Mouse (Mus musculus): Measurements from ENCODE around the gene Chid1. TPM values are rescaled to one million over a fixed set of nuclear protein-coding genes. Genes with fewer than 3 reads are reported as not detected.

Chid1 gene
- polyA plus RNA-seq, 1 experiment from 2014 or later: 30.0 TPM

- no peak for ATAC-seq (replicated peaks; ENCODE audit: low FRiP score, low read depth)
- Histone ChIP-seq H3K4me1 (replicated peaks; ENCODE audit: insufficient read depth, low read length) (no peaks in the 10 kb centered on the region), H3K4me2 (ENCODE audit: low read length) (no peak overlapping the region), H3K9ac (ENCODE audit: low read depth, low read length) (no peak overlapping the region), H3K9me3 (replicated peaks; ENCODE audit: low read length) (no peaks in the 10 kb centered on the region), H3K27ac (no peak overlapping the region), H3K4me3 (replicated peaks; ENCODE audit: low read depth, low read length) (no peak overlapping the region), H3K27me3 (ENCODE audit: insufficient read depth, low read length) (no peaks in the 10 kb centered on the region), H3K36me3 (ENCODE audit: insufficient read depth, low read length) (no peaks in the 10 kb centered on the region)
- 92% methylated on average over 3 of the region's 3 CpGs for WGBS
- no peak for DNase-seq (ENCODE audit: low spot score)
- TF ChIP-seq CTCF (IDR thresholded peaks at IDR 0.05; ENCODE audit: low read depth): no peak
Measured at GRCm38 (mm10) chr7:141549432-141550061, 9.9 kb upstream of the Chid1 start.

GRCm38 (mm10) chr7:141544654-141545053 lies 5.0 kb upstream of the Chid1 start:
- no peak overlapping the region for H3K27ac ChIP-seq
- H3K4me1 ChIP-seq (replicated peaks; ENCODE audit: insufficient read depth, low read length): no peaks in the 10 kb centered on the region
- ATAC-seq (replicated peaks; ENCODE audit: low FRiP score, low read depth) (no peak), DNase-seq (ENCODE audit: low spot score) (no peak)
- no peak overlapping the region for H3K4me3 ChIP-seq (replicated peaks; ENCODE audit: low read depth, low read length)
- H3K36me3 ChIP-seq (ENCODE audit: insufficient read depth, low read length): no peaks in the 10 kb centered on the region
- no peak overlapping the region for H3K9ac ChIP-seq (ENCODE audit: low read depth, low read length)
- no peaks in the 10 kb centered on the region for H3K9me3 ChIP-seq (replicated peaks; ENCODE audit: low read length)
- WGBS: 64% methylated on average over 4 of the region's 4 CpGs
- TF ChIP-seq CTCF (IDR thresholded peaks at IDR 0.05; ENCODE audit: low read depth): no peak
- H3K4me2 ChIP-seq (ENCODE audit: low read length): no peak overlapping the region
- H3K27me3 ChIP-seq (ENCODE audit: insufficient read depth, low read length): no peaks in the 10 kb centered on the region

- no peaks in the 10 kb centered on the region for H3K36me3 ChIP-seq (ENCODE audit: insufficient read depth, low read length)
- WGBS: 70% methylated on average over 2 of the region's 2 CpGs
- no peak for ATAC-seq (replicated peaks; ENCODE audit: low FRiP score, low read depth)
Measured at GRCm38 (mm10) chr7:141542588-141542987, 2.9 kb upstream of the Chid1 start.

GRCm38 (mm10) chr7:141541681-141542080 lies 2.0 kb upstream of the Chid1 start:
- no peaks in the 10 kb centered on the region for H3K36me3 ChIP-seq (ENCODE audit: insufficient read depth, low read length)
- no peak overlapping the region for H3K4me2 ChIP-seq (ENCODE audit: low read length)
- H3K4me1 ChIP-seq (replicated peaks; ENCODE audit: insufficient read depth, low read length): peaks cover 5% of the 10 kb centered on the region; the same call in 1 of the 2 replicates
- ATAC-seq (replicated peaks; ENCODE audit: low FRiP score, low read depth) (no peak), DNase-seq (ENCODE audit: low spot score) (no peak)
- TF ChIP-seq CTCF (IDR thresholded peaks at IDR 0.05; ENCODE audit: low read depth): no peak
- no peak overlapping the region for H3K27ac ChIP-seq
- H3K4me3 ChIP-seq (replicated peaks; ENCODE audit: low read depth, low read length): no peak overlapping the region
- H3K9ac ChIP-seq (ENCODE audit: low read depth, low read length): no peak overlapping the region
- no peaks in the 10 kb centered on the region for H3K27me3 ChIP-seq (ENCODE audit: insufficient read depth, low read length)
- WGBS: 83% methylated on average over 4 of the region's 4 CpGs
- H3K9me3 ChIP-seq (replicated peaks; ENCODE audit: low read length): no peaks in the 10 kb centered on the region

More at GRCm38 (mm10) chr7:141542588-141542987, 2.9 kb upstream of the Chid1 start:
- H3K4me2 ChIP-seq (ENCODE audit: low read length): no peak overlapping the region
- DNase-seq (ENCODE audit: low spot score): no peak
- no peak overlapping the region for H3K9ac ChIP-seq (ENCODE audit: low read depth, low read length)
- H3K27ac ChIP-seq: no peak overlapping the region
- H3K4me3 ChIP-seq (replicated peaks; ENCODE audit: low read depth, low read length): no peak overlapping the region
- TF ChIP-seq CTCF (IDR thresholded peaks at IDR 0.05; ENCODE audit: low read depth): no peak
- H3K9me3 ChIP-seq (replicated peaks; ENCODE audit: low read length): no peaks in the 10 kb centered on the region
- H3K27me3 ChIP-seq (ENCODE audit: insufficient read depth, low read length): no peaks in the 10 kb centered on the region
- peaks cover 5% of the 10 kb centered on the region; the same call in 1 of the 2 replicates for H3K4me1 ChIP-seq (replicated peaks; ENCODE audit: insufficient read depth, low read length)

- Histone ChIP-seq H3K27me3 (ENCODE audit: insufficient read depth, low read length) (no peaks in the 10 kb centered on the region), H3K9ac (ENCODE audit: low read depth, low read length) (peak overlapping the region; percentile 72), H3K27ac (peak overlapping the region; percentile 65), H3K4me1 (replicated peaks; ENCODE audit: insufficient read depth, low read length) (peaks cover 5% of the 10 kb centered on the region; the same call in 1 of the 2 replicates), H3K4me3 (replicated peaks; ENCODE audit: low read depth, low read length) (peak overlapping the region; percentile 78), H3K4me2 (ENCODE audit: low read length) (peak overlapping the region; percentile 88), H3K36me3 (ENCODE audit: insufficient read depth, low read length) (no peaks in the 10 kb centered on the region), H3K9me3 (replicated peaks; ENCODE audit: low read length) (no peaks in the 10 kb centered on the region)
- ATAC-seq (replicated peaks; ENCODE audit: low FRiP score, low read depth): peak; percentile 14; the same call in 1 of the 2 replicates
- no peak for TF ChIP-seq CTCF (IDR thresholded peaks at IDR 0.05; ENCODE audit: low read depth)
- 52% methylated on average over 13 of the region's 13 CpGs for WGBS
- peak; percentile 83 for DNase-seq (ENCODE audit: low spot score)
Measured at GRCm38 (mm10) chr7:141540312-141541081, 840 bp upstream of the Chid1 start.

GRCm38 (mm10) chr7:141538852-141539555 lies 653 bp downstream of the Chid1 start:
- Histone ChIP-seq H3K9ac (ENCODE audit: low read depth, low read length) (peak overlapping the region; percentile 72), H3K4me3 (replicated peaks; ENCODE audit: low read depth, low read length) (peak overlapping the region; percentile 78), H3K9me3 (replicated peaks; ENCODE audit: low read length) (no peaks in the 10 kb centered on the region), H3K4me2 (ENCODE audit: low read length) (peak overlapping the region; percentile 88), H3K27me3 (ENCODE audit: insufficient read depth, low read length) (no peaks in the 10 kb centered on the region), H3K27ac (peak overlapping the region; percentile 77), H3K36me3 (ENCODE audit: insufficient read depth, low read length) (no peaks in the 10 kb centered on the region), H3K4me1 (replicated peaks; ENCODE audit: insufficient read depth, low read length) (peaks cover 5% of the 10 kb centered on the region; the same call in 1 of the 2 replicates)
- 9% methylated on average over 18 of the region's 18 CpGs for WGBS
- ATAC-seq (replicated peaks; ENCODE audit: low FRiP score, low read depth) (peak; percentile 19), DNase-seq (ENCODE audit: low spot score) (no peak)
- no peak for TF ChIP-seq CTCF (IDR thresholded peaks at IDR 0.05; ENCODE audit: low read depth)
